Mouse (Mus musculus): Measurements from ENCODE around the gene Dnah8.

- TF ChIP-seq MEF2A (IDR thresholded peaks at IDR 0.05; ENCODE audit: extremely low read depth, insufficient replicate concordance, low read depth, low read length, poor library complexity, severe bottlenecking): no peak
- no peak for TF ChIP-seq CTCF (IDR thresholded peaks at IDR 0.05 in 2 of 3, conservative IDR thresholded peaks at IDR 0.05 in 1 of 3; ENCODE audit: control insufficient read depth in 1 of 3, insufficient read depth in 1 of 3, low read depth in 2 of 3, low read length in 3 of 3, poor library complexity in 1 of 3, severe bottlenecking in 1 of 3)
- TF ChIP-seq POLR2AphosphoS2 (IDR thresholded peaks at IDR 0.05; ENCODE audit: low read length): no peak
- TF ChIP-seq GATA1 (IDR thresholded peaks at IDR 0.05; ENCODE audit: low read depth, low read length): peak; percentile 99
- TF ChIP-seq MAX (IDR thresholded peaks at IDR 0.05; ENCODE audit: low read length): no peak
- TF ChIP-seq ELF1 (IDR thresholded peaks at IDR 0.05; ENCODE audit: low read depth, low read length): no peak
- TF ChIP-seq RCOR1 (IDR thresholded peaks at IDR 0.05; ENCODE audit: low read depth, low read length): no peak
- no peak for TF ChIP-seq EP300 (IDR thresholded peaks at IDR 0.05; ENCODE audit: low read depth in 1 of 2, low read length in 2 of 2)
Observed at GRCm38 (mm10) chr17:30613350-30613749, 10.8 kb upstream of the Dnah8 start.

All from MEL (cell line).